Mouse (Mus musculus) heart, adult 8-10 months (tissue): ENCODE measurements at regions not wholly inside any gene's neighbourhood (a gene's known extent, or its start where the extent isn't known, plus 50 kb on each side); places are given as distances from the start of the nearest gene placed in this dataset.
"Not testable (repeated sequence)": the region's sequence is repeated elsewhere in the genome, so short reads cannot be mapped to it uniquely, and the experiment has no call there.

ENCODE experiments used
- DNase-seq: peaks from one replicate; pipeline ENCODE4 v3.0.0; 2022; ENCODE audit warnings: low spot score

- DNase-seq, result no peak
Measured at GRCm38 (mm10) chr9:4234796-4235195, 74.5 kb downstream of the Aasdhppt start.

DNA sequence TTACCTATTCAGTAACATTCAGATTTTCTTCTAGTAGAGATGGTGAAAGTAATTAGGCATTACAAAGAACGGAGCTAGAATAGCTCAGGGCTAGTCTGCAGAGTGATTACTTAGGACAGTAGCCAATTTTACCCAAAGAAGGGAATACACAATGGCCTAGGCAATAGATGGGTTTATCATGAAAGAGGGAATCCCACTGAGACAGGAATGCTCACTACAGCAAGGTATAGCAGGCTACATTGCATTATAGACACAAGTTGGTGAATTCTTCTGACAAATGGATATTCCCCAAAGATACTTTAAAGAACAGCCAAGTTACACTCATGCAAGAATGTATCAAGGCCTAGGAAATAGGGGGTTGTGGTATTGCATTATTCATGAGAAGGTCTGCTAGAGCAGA lies 94.7 kb downstream of the Aasdhppt start:
- not testable (repeated sequence) for DNase-seq

GRCm38 (mm10) chr9:4209987-4210476 lies 99.2 kb downstream of the Aasdhppt start:
- no peak for DNase-seq

DNA sequence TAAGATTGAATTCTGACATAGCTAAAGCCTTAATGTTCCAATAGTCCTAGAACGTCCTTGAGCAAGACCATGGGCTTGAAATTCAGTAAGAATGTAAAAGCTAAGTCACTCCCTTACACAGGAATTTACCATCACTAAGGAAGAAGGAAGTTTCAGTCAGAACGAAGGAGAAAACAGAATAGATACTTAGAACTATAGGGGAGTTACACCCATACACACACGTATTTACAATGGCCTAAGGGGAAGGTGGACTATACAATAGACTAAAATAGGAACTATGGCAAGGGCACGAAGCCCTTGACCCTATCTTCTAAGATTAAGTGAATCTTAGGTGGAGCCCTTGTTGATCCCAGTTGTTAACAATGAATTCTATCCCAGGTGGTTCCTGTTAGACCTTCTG lies 116.5 kb downstream of the Aasdhppt start:
- not testable (repeated sequence) for DNase-seq

- not testable (repeated sequence) for DNase-seq
Measured at GRCm38 (mm10) chr9:4156011-4156410, 153.3 kb downstream of the Aasdhppt start.

DNA sequence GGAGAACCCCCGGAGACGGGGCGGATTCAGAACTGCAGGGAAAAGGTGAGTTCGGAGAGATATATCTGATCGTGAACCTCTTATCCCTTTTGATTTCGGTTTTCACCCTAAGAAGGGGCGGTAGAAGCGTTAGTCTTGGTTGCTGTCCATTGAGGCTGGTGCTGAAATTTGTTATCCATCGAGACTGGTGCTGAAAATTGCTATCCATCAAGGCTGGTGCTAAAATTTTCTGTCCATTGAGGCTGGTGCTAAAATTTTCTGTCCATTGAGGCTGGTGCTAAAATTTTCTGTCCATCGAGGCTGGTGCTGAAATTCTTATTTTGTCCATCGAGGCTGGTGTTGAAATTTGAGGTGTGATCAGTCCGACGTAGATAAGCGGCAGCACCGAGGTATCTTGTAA lies 170.4 kb downstream of the Aasdhppt start:
- peak; percentile 5 for DNase-seq

- no peak for DNase-seq
Measured at GRCm38 (mm10) chr9:4092518-4092917, 216.8 kb downstream of the Aasdhppt start.

DNA sequence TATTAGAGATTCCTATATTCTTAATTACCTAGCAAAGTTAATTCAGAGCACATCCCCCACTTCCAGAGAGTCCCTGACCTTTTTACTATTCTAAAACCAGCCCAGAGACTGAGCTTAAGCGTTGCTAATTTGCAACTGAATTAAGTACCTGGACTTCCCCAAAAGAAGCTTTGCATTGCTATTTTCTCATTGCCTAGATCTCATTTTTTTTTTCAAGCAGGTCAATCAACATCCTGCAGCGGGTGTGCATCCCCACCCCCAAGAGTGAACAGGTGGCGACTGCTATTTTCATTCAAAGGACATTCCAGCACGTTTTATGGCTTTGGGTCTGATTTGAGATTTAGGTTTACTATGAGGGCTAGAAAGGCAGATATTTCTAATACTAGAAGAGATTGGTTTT lies 226.6 kb downstream of the Aasdhppt start:
- DNase-seq, result not testable (repeated sequence)

GRCm38 (mm10) chr9:4061037-4061436 lies 248.2 kb downstream of the Aasdhppt start:
- DNase-seq, result no peak

DNA sequence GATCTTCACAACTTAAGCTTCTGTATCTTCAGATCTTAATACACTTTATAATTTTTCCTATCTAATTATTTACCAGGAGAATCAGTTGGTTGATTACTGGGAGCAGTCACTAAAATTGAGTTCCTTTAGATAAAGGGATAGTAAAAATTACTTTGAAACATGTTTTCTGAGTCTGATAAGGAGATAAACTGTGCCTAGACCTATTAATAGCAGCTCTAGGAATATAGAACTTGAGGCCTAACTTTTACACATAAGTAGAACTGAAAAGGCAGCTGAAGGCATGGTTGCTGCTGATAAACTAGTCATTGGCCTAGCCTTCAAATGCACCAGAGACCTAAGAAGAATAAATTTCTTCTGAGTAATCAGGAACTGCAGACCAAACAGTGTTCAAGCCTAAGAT lies 260.5 kb downstream of the Aasdhppt start:
- no peak for DNase-seq

DNA sequence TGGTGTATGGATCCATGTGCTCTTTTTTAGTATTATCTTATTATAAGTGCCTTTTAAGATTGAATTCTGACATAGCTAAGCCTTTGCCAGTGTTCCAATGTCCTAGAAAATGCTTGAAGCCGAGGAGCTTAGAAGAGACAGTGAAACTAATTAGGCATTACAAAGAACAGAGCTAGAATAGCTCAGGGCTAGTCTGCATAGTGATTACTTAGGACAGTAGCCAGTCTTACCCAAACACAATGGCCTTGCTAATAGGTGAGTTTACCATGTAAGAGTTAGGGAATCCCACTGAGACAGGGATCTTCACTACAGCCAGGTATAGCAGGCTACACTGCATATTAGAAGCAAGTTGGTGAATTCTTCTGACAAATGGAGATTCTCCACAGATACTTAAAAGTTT lies 261.6 kb downstream of the Aasdhppt start:
- not testable (repeated sequence) for DNase-seq

- DNase-seq, result no peak
Measured at GRCm38 (mm10) chr9:4040871-4041665, 268.2 kb downstream of the Aasdhppt start.

DNA sequence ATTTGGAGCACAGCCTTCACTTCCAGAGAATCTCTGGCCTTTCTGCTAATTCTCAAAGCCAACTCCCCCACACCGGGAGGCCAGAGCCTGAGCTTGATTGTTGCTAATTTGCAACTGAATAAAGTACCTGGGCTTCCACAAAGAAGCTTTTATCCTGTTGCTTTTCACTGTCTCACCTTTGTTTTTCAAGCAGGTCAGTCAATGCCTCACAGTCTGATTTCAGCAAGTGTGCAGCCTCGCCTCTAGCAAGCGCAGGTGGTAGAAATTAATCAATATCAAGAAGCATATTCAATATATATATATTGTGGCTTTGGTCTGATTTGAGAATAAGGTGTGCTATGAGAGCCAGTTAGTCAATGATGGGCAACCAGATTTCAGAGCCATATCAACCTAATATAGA lies 282.1 kb downstream of the Aasdhppt start:
- DNase-seq, result not testable (repeated sequence)

DNA sequence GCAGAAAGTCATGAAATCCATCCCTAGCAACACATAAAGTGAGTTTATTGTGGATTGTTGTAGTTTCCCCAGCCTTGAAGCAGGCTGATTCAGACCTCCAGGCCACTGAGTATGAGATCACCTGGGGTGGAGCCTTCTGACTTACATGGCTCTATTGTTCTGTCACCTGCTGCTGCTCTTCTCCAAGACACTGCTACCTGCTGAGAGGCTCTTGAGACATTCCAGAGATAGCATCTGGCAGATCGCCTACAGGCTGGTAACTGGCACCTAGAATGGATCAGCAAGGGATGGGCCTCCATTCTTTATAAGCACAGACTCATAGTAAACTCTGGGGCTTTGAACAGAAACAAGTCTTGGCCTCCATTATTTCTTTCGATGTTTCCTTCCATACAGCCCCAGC lies 289.2 kb downstream of the Aasdhppt start:
- no peak for DNase-seq

DNA sequence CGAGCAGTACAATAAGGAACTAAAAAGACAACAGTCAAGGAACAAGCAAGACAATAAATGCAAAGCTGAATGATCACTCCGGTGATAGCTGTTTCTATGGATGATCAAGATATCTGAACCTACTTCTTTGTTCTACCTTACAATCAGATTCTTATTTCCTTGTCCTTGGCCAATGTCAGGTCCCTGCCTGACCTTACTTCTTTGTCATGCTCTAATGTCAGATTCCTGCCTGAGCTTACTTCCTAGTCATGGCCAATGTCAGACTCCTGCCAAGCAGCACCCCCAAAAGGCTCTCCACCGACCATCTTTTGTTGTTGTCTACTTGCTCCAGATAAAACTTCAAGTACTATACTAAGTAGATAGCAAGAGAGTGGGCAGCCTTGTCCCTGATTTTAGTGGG lies 312.6 kb downstream of the Aasdhppt start:
- no peak for DNase-seq

GRCm38 (mm10) chr9:3988383-3988782 lies 320.9 kb downstream of the Aasdhppt start:
- not testable (repeated sequence) for DNase-seq

DNA sequence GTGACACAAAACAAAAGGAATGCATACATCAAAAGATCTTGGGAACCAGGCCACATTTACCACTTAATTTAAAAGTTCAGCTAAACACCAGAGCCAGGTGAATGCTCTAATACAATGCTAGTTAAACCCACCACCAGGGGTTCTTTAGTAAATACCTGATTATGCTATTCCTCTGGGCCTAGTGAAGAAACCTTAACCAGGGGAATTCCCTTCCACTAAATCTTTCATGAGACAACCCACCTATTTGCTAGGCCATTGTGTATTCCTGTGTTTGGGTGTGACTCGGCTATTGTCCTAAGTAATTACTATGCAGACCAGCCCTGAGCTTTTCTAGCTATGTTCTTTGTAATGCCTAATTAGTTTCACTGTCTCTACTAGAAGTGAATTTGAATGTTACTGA lies 321.3 kb downstream of the Aasdhppt start:
- DNase-seq, result not testable (repeated sequence)
